Mouse (Mus musculus) cortical plate, adult 2 months (tissue): Measurements from ENCODE around the gene 9130213A22Rik. TPM values are rescaled to one million over a fixed set of nuclear protein-coding genes. Genes with fewer than 3 reads are reported as not detected.

ENCODE experiments used
- H3K27ac ChIP-seq: fragments of 200-500 bp; 2 replicates; pipeline ENCODE4 v1.5.1; 2012; ENCODE audit warnings: low read length, control low read depth, inconsistent platforms; ENCODE audit not compliant: insufficient read depth
- H3K4me1 ChIP-seq: fragments of 200-500 bp; 2 replicates; pipeline ENCODE4 v1.6.1; 2011; ENCODE audit warnings: low read length; ENCODE audit not compliant: control insufficient read depth, insufficient read depth
- H3K4me3 ChIP-seq: fragments of 200-500 bp; 2 replicates; pipeline ENCODE4 v1.5.1; 2011; ENCODE audit warnings: mild to moderate bottlenecking, low read length, control low read depth; ENCODE audit not compliant: insufficient read depth
- CTCF ChIP-seq: fragments of 200-500 bp; IDR thresholded peaks from 2 replicates; pipeline ENCODE4 v1.5.1; 2011; ENCODE audit warnings: mild to moderate bottlenecking, control low read depth, low read length; ENCODE audit not compliant: insufficient read depth; ENCODE audit errors: extremely low read depth
- POLR2A ChIP-seq: fragments of 200-500 bp; IDR thresholded peaks from 2 replicates; pipeline ENCODE4 v1.6.1; 2011; ENCODE audit warnings: mild to moderate bottlenecking, low read length, control low read depth; ENCODE audit not compliant: insufficient read depth; ENCODE audit errors: extremely low read depth
- polyA plus RNA-seq: library from polyadenylated mRNA; depleted of rRNA; stranded (reverse); fragments of >200 nt; gene quantifications from 2 replicates; pipeline ENCODE4 v1.2.3, GENCODE M21; 2012

The 9130213A22Rik gene
- polyA plus RNA-seq, 1 experiment, result 2.1 TPM

DNA sequence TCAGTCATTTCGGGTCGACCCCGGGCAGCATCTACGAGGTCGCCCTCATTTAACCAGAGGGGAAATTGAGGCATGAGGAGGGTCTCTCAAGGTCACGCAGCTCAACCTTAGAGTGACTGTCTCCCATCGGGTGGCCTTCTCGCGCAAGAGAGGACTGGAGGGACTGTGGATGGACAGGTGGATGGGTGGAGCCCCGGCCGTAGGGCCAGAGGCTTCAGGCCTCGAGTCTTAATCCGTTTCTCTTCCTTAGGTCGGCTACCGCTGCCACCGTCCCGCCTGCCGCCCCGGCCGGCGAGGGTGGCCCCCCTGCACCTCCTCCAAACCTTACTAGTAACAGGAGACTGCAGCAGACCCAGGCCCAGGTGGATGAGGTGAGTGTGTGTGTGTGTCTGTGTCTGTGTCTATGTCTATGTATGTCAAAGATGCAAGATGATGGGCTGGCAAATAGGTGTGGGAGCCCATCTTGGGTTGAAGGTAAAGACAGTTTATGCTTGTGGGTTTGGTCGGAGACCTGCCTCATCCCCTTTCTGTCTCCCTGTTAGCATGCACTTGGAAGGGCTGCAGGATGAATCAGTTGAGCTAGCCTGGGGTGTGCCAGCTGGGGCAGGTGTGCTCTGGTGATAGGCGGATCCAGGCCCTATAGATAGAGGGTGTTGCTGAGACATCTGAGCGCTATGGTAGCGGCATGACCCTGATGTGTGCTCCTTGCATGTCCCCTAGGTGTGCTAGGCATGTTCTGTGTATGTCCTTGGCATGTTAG, 33.4 kb downstream of the 9130213A22Rik start:
- TF ChIP-seq POLR2A, result no peak; the same call in 1 of the 2 replicates
- TF ChIP-seq CTCF, result no peak
- H3K4me1 ChIP-seq, result peaks cover 3% of the 10 kb centered on the region
- H3K27ac ChIP-seq, result peak overlapping the region; percentile 100

DNA sequence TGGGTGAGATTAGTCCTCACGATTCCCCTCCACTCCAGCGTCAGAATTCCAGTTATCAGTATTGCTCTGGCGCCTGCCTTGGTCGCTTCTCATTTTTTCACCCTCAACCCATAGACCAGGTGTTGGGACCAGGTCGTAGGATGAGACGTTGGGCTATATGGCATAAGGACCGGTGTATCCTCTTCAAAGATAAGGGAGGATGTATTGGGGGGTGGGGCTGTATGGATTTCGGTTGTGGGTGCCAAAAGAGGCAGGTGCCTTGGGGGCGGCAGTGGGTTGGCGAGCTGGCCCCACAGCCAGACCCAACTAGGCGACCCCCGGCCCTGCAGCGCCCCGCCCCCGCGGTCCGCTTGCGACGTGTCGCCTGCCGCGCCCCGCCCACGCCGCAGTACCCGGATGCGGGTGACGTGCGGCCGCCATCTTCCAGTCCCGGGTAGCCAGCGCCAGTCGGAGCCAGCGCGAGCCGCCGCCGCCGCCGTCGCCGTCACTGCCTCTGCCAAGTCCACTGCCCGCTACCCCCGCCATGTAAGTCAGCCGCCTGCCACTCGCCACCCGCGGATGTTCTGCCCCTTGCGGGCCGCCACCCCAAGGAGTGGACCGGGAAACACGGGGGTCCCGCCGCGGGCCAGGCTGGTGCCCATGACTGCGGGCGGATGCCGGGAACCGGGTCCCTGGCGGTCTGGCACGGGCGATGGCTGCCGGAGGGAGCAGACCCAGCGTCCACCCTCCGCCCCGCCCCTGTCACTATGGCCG, 34.1 kb downstream of the 9130213A22Rik start, which contains the start of gene Vamp2:
Gene Vamp2 (plus strand): TSS at position 388 of the 753 bp plus-strand sequence.
- peak within 1 kb of the TSS; percentile 100 for H3K27ac ChIP-seq
- peak within 1 kb of the TSS; percentile 96 for H3K4me3 ChIP-seq
- peaks cover 3% of the 10 kb centered on the region for H3K4me1 ChIP-seq
- TF ChIP-seq CTCF, result no peak
- peak; percentile 42; the same call in 1 of the 2 replicates for TF ChIP-seq POLR2A

More for the DNA sequence above, 33.4 kb downstream of the 9130213A22Rik start:
- peak overlapping the region; percentile 96 for H3K4me3 ChIP-seq

DNA sequence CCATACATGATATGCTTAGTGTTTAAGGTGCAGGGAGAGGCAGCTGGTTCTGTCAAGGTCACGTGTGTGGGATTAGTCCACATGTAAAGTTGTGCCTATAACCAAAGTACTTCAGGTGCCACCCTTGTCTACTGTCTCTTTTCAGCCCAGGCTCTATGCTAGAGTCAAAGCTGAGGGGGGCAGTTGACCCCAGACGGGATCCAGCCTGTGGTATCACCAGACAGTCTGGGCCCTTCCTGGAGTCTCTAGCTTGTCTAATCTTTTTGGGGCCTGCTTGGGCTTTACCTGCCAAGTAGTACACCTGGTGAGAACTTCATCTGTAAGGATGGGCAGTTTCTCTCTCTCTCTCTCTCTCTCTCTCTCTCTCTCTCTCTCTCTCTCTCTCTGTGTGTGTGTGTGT, 34.8 kb downstream of the 9130213A22Rik start:
- H3K27ac ChIP-seq, result peak overlapping the region; percentile 98
- H3K4me3 ChIP-seq, result peak overlapping the region; percentile 96; the same call in 1 of the 2 replicates
- peaks cover 3% of the 10 kb centered on the region for H3K4me1 ChIP-seq
- TF ChIP-seq CTCF (no peak), POLR2A (no peak)

DNA sequence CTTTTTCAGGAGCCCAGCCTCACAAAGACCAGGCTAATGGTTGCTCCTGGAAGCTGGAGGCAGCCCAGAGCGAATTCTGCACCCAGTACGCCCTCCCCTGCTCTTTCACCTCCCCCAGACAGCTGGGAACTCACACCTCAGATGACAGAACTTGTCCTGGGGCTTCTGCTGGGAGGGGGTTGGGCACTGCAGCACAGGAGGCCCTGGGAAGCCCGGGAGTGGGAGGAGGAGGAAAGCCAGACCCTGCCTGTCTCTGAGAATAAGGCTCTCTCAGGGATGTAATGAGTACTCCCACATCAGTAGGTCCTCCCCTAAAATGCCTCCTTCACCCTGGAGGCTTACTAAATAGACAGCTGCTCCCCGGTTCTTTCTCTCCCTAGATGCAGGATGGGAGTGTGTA, 35.3 kb downstream of the 9130213A22Rik start:
- no peak for TF ChIP-seq POLR2A
- TF ChIP-seq CTCF, result no peak
- Histone ChIP-seq H3K27ac (peak overlapping the region; percentile 98), H3K4me3 (no peak overlapping the region), H3K4me1 (peaks cover 3% of the 10 kb centered on the region)

DNA sequence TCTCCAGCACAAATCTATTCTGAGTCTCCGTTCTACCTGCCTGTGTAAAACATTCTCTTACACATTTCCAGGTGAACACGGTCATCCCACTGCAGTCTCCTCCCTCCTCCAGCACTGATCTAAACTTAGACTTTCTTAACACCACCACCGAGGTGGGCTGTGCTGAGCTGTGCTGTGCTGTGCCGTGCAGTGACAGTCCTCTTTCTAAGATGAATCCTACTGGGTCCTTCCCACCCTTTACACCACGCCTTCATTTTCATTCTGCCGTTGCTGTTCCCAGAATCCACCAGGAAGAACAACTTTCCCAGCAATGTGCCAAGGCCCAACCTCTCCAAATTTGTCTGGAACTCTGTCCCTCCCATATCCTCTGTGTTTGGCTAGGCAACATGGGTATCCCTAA, 36.0 kb downstream of the 9130213A22Rik start:
- Histone ChIP-seq H3K27ac (peak overlapping the region; percentile 98), H3K4me1 (peaks cover 3% of the 10 kb centered on the region), H3K4me3 (no peak overlapping the region)
- TF ChIP-seq POLR2A, result peak; percentile 84
- no peak for TF ChIP-seq CTCF

DNA sequence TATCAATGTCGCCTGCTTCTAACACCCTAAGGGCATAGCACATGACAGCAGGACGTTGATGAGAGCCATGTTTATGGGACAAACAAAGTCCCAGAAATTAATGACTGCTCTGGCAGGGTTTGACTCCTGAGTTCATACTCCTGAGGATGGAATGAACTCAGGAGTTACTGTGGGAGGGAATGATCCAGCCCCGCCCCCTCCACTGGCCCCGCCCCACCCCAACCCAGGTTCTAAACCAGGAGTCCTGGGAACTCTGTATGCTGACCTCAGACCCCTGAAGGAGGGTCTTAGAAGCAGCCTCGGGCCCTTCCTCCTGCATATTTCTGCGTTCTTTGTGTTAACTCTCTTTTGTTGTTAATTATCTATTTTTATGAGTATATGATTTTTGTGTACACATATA, 36.8 kb downstream of the 9130213A22Rik start:
- H3K4me1 ChIP-seq, result peaks cover 3% of the 10 kb centered on the region
- H3K4me3 ChIP-seq, result no peak overlapping the region
- TF ChIP-seq POLR2A, result no peak
- no peak for TF ChIP-seq CTCF
- no peak overlapping the region for H3K27ac ChIP-seq

DNA sequence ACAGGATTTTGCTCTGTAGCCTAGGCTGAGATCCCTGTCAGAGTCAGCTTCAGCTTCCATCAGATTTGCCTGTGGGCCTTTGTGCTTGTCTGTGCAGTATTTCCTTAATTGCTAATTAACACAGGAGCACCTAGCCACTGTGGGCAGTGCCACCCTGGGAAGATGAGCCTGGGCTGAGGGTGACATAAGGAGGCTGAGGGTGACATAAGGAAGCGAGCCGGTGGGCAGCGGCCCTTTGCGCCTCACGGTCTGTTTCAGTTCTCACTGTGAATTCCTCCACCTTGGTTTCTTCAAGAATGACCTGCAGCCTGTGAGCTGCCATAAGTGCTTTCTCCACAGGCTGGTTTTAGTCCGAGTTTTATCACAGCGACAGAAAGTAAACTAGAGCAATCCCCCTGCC, 40.8 kb downstream of the 9130213A22Rik start:
- Histone ChIP-seq H3K4me1 (peaks cover 1% of the 10 kb centered on the region), H3K27ac (no peak overlapping the region), H3K4me3 (no peak overlapping the region)
- TF ChIP-seq CTCF (no peak), POLR2A (no peak)

DNA sequence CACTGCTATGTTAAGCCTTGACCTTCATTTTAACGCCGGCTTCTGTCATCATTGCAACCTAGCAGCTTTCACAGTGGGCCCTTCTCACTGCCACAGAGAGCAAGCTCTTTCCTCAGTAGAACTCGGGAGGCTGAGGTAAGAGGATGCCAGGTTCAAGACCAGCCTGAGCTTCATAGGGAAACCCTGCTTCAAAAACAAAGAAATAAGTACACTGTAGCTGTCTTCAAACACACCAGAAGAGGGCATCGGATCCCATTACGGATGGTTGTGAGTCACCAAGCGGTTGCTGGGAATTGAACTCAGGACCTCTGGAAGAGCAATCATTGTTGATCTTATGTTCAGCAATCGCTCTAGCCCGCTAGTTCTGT, 41.5 kb downstream of the 9130213A22Rik start:
- Histone ChIP-seq H3K27ac (no peak overlapping the region), H3K4me3 (no peak overlapping the region), H3K4me1 (no peaks in the 10 kb centered on the region)
- TF ChIP-seq CTCF (no peak), POLR2A (no peak)

DNA sequence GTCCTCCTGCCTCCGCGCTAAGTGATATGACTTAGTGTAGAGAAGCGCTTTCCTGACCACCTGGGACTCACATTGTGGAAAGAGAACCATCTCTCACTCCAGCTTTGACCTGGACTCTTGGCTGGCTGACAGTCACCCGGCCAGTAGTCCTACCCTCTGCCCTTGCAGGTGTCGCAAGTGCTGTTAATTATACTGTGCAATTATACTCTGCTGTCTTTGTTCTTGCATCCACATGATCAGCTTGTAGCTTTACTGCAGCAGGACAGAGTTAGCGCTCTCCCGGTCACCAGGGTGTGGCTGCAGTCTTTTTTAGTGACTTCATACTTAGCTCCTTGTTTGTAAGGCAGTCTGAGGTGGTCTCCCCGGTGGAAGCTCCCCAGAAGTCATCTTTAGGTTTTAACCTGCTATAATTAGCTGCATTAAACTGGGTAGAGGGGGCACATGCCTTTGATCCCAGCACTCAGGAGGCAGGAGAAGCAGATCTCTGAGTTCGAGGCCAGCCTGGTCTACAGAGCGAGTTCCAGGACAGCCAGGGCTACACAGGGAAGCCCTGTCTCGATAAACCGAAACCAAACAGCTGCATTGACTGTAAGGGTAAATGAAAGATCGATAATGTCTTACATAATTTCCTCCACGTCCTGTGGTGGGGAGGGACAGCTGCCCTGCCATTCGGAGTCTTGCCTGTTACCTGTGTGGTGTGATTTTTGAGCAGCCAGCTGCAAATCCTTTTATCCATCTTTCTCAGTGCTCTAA, 42.1 kb downstream of the 9130213A22Rik start:
- TF ChIP-seq CTCF, result no peak
- no peak for TF ChIP-seq POLR2A
- Histone ChIP-seq H3K4me1 (no peaks in the 10 kb centered on the region), H3K4me3 (no peak overlapping the region), H3K27ac (no peak overlapping the region)
